Mouse (Mus musculus) right cerebral cortex, postnatal 14 days (tissue): ENCODE results near the gene Myo1e.

Experiments
- DNase-seq: peaks from one replicate; pipeline ENCODE4 v3.0.0; 2022

Myo1e gene

DNA sequence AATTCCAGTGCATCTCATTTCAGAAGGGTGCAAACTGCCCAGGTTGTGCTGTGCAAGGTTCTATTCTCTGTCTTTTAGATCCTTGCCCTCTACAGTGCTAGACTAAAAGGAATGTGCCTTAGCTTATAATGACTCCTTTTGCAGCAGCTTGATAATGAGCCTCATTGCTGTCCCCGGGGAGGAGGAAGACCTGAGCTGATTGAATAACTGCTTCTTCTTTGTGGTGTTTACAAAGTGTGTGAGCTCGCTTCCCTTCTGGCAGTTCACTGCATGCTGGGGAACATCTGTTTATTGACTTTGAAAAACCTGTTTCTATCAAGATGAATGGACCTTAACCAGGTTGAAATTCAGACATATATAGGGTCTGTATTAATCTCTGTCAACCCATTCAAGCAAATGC, 89.8 kb downstream of the Myo1e start:
- DNase-seq: no peak

DNA sequence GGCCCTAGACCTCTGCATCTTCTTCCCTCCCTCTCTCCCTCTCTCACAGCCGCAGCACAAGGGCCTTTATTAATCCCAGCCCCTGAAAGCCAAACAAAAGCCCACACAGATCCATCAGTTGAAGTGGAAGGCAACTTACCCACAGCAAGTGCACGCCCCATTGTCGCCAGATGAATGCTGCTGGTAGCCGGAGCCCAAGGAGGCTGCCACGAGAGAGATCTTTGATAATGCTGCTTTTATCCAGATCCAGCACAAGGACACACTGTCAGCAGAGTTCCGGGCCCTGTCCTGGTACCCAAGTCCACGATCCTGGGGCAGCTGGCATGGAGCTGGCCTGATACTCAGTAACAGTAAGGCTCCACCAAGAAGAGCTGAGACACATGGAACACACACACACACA, 91.1 kb downstream of the Myo1e start:
- DNase-seq: no peak

DNA sequence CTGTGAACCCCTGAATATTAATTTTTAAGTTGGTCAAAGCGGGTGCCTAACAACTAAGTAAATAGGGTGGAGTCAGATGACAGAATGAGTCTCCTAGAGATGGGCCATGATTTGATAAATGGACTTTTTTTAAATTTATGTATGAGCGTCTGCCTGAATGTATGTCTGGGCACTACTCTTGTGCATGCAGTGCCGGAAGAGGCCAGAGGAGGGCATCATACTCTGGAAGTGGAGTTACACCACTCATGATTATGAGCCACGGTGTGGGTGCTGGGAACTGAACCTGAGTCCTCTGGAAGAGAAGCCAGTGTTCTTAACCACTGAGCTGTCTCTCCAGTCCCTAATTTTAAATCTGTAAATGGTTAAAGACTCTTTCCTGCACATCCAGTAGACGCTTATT, 93.6 kb downstream of the Myo1e start:
- DNase-seq: no peak

DNA sequence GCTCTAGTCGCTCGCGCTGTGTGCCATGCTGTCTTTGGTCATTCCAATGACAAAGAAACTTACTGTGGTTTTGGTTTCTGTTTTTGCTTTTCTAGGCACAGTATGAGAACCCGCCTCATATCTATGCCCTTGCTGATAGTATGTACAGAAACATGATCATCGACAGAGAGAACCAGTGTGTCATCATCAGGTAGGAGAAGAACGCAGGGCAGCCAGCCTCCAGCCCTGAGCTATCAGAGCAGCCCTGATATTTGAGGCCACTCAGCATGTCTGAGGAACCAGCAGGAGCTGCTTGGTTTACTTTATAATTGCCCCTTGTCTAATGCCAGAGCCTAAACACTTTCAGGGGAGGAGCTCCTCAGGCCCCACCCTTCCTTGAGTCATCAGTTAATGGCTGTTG, 94.4 kb downstream of the Myo1e start:
- no peak for DNase-seq

DNA sequence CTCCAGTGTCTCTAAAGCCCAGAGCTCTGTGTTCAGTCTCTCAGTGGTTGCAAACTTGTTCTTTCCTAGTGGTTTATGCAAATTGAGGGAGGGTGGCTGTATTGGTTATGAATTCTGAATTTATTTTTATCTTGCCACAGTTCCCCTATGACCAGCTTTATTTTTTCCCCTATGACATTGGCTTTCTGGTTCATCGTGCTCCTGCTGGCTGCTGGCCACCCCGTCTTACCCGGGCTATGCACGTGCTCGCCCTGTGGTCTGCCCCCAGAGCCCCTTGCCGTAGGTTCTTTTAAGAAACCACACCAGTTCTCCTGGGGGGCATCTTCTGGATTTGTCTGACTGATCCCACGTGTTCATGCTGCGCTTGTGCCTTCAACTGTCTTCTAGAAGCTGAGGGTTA, 97.8 kb downstream of the Myo1e start:
- DNase-seq: no peak

DNA sequence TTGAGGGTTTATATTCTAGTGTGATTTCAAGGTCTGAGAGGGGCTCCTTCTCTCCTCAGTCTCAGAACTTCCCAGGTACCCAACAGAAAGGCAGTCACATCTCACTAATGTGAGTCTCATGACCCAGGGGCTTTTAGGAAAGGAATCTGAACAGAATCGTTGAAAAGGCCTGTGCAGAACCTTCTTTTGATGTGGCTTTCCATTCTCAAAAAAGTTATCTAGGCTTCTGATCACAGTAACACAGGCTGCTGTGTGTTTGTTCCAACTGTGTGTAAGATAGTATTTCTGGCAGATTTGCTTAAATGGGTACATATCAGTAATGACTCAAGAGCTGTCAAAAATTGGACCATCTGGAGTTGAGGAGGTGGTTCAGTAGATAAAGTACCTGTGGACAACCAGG, 102.9 kb downstream of the Myo1e start:
- DNase-seq: no peak

DNA sequence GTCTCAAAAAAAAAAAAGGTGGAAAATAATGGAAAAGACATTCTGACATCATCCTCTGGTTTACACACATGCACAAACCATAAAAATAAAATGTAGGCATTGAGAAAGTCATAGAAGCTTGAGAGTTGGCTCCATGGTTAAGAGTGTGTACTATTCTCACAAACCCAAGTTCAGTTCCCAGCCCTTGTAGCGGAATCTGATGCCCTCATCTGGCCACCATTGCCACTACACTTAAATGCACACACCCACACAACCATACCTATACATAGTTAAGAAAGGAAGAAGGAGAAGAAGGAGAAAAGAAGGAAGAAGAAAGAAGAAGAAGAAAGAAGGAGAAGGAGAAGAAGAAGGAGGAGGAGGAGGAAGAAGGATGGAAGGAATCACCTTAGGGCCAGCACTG, 106.9 kb downstream of the Myo1e start:
- DNase-seq: no peak

DNA sequence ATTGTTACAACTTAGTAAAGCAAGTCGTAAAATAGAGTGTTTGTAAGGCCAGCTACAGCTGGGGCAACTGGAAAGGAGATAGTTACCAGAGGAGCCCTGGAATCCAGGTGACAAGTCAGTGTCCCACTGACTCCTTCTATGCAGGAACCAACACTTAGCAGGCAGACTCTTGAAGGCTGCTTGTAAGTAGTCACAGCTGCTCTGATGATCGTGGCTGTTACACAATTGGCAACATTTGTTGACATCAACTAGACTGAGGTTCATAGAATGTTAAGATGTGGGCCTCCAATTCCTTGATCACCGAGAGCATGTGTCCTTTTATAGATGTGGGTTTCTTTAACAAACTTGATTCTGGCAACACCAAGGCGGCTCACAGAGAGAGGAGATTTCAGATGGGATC, 108.0 kb downstream of the Myo1e start:
- no peak for DNase-seq

DNA sequence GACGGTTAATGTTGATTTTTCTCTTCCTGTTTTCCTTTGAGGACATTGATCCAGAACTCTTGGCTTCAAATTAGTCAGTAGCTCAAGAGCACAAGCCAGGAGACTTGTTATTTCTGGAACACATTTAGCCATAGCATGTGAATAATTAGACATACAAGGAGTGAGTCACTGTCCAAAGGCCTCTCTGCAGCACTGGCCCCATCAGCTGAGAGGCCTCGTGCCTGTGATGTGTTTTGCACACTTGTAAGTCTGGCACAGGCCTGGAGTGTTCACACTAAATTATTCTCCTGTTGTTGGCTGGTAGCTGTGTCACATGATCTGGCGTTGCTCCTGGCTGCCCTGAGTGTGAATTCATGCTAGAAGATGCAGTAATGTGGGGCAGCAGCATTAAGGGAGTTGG, 111.5 kb downstream of the Myo1e start:
- no peak for DNase-seq

DNA sequence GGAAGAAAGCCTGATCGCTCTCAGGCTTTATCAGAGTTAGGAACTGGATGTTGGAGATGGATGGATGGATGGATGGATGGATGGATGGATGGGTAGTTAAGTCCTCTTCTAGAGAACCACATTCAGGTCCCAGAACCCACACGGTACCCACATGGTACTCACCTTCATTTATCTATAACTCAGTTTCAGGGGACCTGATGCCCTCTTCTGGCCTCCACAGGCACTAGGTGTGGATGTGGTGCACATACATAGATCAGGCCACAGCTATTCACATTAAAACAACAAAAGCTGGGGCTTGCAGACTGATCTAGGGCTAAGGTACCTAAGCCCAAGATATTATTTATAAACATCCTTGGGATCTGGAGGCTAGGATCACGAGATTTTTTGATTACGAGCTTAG, 117.2 kb downstream of the Myo1e start:
- DNase-seq: no peak

DNA sequence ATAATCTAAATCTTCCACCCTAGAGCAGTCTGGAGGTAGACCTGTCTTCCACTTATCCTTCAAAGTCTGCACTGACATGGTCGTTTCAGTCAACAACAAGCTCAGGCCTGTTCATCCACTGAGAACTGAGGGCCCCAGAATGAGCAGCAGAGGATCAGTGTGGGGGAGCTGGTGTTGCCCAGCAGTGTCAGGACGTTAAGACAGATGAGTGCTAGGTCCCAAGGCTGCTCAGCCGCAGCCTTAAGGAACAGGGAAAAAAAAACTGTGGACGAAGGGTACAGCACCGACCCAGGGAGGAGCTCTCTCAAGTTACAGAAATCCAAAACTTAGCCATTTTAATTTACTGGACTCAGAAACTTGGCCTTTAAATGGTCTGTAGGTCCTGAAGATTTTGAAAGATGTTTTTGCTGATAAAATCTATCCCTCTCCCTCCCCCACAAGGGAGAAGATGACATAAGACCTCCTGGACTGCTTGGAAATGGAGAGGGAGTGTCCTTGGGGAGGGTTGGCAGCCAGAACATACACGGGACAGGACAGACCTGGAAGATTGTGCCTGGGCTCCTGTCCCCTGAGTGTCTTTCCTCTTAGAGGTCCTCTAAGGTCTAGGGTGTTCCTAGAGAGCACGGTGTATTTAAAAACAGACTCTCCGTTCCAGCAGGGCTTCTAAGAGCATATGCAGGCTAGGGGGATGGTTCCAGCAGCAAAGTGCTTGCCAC, 118.9 kb downstream of the Myo1e start:
- DNase-seq: no peak

DNA sequence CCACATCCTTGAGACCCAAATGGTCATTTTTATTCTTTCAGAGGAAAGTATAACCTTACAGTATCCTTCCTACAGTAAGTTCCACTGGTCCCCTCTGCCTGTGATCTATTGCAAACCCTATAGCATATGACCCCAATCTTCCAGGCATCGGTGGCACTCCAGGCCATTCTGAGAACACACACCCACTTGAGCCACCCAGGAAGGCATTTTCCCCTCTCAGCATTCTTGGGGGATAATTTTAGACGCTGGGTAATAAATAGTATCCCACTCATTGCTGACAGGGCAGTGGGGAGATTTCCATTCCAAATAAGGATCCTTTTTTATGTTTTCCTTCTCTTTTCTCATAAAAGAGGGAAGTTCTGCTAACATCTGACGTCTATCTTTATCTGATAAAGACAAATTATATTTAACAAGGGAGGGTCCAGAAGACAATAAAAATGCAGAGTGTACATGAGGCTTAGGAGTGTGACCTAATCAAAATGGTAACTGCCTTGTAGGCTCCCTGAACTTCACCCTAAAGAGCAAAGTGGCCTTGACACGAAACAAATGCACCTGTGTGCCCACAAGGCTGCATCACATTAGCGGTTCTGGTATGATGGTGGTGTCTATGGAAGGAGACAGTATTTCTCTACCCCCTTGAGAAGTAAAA, 121.2 kb downstream of the Myo1e start:
- no peak for DNase-seq

DNA sequence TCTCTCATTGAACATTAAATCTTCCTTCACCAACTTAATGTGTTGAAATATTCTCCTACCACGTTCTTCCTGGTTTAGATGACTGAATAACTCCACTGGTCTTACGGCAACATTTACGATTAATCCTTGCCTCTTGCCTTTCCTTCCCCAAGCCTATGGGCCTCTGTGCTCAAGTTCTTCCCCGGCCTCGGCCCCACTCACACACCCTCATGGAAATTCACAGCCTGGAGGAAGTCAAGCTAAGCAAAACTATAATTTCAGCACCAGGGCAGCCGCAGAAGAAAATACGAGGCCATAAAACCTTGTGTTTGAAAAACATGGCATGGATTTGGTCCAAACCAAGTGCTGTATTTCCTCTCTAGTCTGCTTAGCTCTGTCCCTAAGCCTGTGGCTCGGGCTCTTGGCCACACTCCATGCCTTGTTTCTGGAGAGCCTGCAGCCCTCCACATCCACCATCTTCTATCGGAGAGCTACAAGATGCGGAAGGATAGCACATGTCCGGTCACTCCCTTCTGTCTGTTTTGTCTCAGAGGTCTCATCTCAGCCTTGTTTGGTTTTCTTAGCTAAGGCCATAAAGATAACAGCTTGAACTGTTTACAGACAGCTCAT, 124.7 kb downstream of the Myo1e start:
- DNase-seq: no peak

DNA sequence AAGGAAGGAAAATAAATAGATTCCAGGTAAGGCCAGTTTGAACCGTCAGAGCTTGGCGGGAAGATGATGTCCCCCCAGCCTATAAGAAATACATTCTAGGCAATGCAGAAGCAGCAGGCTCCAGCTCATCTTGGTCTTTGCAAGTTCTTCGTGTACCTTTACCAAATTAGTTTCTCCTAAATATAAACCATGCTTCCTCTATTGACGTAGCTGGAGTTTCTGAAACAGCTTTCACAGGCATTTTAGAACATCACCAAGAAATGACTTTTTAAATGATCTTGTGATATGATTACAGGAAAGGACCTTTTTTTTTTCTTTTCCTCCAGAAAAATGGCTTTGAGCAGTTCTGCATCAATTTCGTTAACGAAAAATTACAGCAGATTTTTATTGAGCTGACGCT, 131.2 kb downstream of the Myo1e start:
- no peak for DNase-seq

DNA sequence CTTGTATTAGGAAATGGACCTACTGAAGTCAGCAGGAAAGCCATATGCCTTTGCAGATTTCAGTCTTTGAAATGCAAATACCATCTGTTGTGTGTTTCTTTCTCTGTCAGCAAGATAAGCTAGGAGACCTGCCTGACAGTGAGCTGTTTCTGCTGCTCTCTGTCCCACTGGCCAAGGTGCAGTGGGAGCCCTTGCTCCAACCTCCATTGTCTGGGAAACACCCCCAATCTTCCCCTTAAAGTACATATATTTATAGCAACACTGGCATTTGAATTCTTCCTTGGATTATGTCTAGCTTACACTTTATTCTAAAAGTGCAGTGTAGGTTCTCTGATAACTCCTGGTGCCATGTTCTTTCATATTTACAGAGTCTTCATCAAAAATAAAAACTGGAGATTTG, 131.7 kb downstream of the Myo1e start:
- no peak for DNase-seq

DNA sequence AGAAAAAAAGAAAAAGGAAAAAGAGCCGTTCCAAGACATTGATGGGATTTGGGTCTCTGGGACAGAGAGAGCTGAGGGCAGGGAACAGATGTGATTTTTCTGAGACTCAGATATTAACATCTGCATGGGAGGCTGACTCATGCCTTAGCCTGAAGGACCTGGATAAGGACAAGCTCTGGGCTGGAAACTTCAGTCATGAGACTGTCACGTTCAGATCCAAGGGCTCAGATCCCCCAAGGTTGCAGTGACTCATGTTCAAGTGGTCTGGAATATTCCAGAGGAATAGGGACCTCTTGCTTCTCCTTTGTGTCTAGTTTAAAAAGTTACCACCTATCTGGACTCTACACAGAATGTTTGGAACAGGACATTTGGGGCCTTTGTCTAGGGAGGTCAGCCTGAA, 142.1 kb downstream of the Myo1e start:
- DNase-seq: no peak

DNA sequence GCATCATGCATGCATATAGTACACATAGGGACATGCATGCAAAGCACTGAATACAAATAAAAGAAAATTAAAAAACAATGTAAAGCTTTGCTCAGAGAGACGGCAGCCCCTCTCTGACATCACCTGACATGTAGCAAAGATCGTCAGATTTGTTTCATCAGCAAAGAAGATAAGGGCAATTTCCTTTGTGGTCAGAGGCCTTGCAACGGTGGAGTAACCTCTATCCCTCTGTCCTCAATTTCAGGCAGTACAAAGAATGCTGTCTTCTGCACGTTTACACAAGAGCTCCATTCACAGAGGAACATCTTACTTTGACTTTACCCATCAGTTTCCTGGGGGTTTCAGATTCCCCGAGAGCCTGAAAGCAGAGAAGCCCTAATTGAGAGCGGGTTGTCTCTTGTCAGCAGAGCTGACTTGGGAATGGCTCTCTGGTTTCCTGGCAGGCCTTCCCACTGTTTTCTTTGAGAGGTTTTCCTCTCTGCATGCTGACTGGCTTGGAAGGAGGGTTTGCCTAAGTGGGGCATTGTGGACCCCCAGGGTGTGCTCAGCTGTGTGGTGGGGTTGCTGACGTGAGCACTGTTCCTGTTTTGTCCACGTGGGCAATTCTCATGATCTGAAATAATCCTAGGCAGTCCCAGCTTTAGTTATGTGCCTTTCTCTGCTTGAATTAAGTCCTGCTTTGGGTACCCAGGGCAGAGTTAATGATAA, 144.6 kb downstream of the Myo1e start:
- no peak for DNase-seq

DNA sequence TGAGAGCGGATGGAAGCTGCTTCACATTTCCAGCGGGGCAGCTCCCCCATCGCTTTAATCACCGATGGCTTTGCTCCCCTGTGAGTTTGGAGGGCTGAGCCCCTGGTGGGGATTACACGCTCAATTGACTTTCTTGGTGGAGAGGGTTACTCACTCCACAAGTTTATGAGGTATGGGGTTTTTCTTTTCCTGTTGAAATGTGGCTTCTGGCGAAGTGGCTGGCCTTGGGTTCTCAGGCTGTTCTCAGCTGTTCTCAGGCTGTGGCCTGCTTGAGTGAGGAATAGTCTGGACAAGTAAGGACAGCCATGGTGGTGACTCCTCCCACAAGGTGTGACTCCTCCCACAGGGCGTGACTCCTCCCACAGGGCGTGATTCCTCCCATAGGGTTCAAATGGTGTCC, 149.1 kb downstream of the Myo1e start:
- no peak for DNase-seq

DNA sequence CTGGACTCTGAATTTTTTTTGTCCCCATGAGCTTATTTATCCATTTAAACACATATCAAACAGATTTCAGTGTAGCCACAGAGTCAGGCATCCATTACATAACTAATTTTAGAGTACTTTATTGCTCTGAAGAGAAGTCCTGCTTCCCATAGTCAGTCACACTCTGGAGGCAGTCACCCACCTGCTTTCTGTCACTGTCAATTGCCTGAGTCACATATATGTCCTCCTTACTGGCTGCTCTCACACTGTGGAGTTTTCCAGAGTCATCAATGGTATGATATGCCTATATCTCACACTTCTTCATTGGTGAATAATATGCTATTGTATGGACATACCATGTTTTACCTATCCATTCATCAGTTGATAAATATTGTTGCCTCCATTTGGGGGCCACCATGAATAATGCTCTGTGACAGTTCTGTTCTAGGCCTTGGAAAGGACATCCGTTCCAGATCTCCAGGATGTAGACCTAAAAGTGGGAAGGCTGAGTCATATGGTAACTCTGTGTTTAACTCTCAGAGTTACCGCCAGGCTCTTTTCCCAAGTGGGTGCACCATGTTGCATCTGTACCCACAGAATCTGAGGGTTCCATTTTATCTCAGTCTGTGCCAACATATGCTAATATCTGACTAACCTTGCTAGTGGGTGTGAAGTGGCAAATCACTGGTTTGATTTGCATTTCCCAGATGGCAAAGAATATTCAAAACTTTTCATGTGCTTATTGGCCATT, 152.4 kb downstream of the Myo1e start:
- DNase-seq: no peak

DNA sequence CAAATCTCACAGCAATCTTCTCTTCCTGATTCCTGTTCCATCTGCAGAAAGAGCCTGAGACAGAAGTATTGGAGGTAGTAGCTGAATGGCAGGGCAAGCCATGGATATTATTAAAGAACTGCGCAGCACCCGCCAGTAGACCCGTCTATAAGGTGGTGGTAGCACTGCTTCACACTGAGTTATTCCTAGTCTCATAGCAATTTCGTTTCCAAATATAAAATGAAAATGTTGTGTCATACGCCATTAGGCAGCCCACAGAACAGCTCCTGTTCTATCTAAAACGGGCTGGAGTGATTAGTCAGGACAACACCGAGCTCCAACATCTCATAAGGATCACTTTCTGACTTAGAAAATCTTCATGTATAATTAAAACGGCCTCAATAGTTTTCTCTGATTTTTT, 157.6 kb downstream of the Myo1e start:
- DNase-seq: no peak

DNA sequence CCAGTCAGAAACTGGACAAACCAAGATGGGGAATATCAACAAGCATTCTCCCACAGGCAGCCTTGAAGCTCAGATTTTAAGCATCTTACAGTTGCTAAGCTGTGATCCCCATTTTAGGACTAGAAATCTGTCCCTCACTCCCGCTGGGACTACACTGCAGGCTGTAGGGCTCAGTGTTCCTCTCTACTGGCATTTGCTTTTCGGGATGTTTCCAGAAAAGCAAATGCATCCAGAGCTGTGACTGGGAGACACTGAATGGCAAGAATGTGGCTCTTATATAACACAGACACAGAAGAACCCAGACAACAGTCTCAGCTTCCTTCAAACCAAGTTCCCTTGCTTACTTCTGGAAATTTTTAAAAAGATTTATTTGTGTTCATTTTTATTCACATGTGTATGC, 158.8 kb downstream of the Myo1e start:
- DNase-seq: no peak

DNA sequence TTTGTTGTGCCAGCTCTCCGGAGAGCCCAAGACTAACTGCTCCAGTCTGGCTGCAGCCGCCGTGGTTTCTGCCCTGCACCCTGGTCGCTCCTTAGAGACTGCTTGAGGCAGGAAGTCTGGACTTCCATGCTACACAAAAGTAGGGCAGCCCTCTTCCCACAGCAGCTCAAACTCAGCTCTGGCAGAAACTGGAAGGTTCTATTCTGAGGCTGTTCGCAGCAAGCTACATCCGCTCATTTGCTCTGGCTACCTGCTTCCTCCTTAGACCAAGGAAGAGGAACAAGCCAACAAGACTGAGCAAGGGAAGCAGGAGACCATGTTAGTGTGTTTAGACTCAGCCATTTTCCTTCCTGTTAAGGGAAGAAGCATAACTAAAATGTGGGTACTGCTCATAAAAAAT, 159.7 kb downstream of the Myo1e start:
- peak; percentile 23 for DNase-seq

DNA sequence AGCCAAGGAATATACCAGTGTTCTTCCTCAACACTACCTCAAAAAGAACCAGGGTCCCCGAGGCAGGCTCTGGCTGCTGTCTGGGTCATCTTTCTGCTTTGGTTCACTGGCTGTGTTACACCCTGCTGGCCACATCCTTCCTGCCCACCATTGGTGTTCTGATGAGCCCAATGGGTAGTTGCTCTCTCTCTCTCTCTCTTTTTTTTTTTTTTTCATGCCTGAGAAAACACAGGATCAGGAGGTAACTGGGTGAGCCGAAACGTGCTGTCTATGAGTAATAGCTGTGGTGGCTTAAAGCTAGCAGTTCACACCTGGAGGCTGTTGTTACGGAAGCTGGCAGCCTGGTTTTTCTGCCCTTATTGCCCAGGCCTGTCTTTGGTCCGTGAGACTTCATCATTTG, 164.5 kb downstream of the Myo1e start:
- DNase-seq: no peak
